ENCODE assay signal across 8 mouse cellular contexts in genomic region chr7:128297617-128298480, GRCm38 (mm10). TPM values are rescaled to one million over a fixed set of nuclear protein-coding genes. Genes with fewer than 3 reads are reported as not detected.
A peak's percentile ranks its signal among the peaks of the same experiment; 100 is the strongest.
DNase-seq lines count a peak whose midpoint lies in the region; ATAC-seq lines count a peak whose summit lies in the region.

Gene BC017158 (minus strand): TSS chr7:128298170.

- H3K9ac ChIP-seq in intestine, embryonic 15.5 days, result peak within 1 kb of the TSS; percentile 88

- H3K4me3 ChIP-seq in intestine, embryonic 15.5 days (replicated peaks), result peak within 1 kb of the TSS; percentile 72

- H3K27me3 ChIP-seq in intestine, embryonic 15.5 days (replicated peaks), result no peaks in the 10 kb centered on the region

- peak; percentile 94 for ATAC-seq in intestine, embryonic 15.5 days
- peak; percentile 59 for ATAC-seq in megakaryocyte-erythroid progenitor cell, adult 5-6 weeks (replicated peaks; ENCODE audit: low FRiP score, low TSS enrichment, poor library complexity, severe bottlenecking)

- peaks cover 18% of the 10 kb centered on the region for H3K4me1 ChIP-seq in intestine, embryonic 15.5 days (replicated peaks)

- WGBS in intestine, embryonic 15.5 days, result 1% methylated on average over 47 of the region's 47 CpGs

- no peaks in the 10 kb centered on the region for H3K9me3 ChIP-seq in intestine, embryonic 15.5 days

- H3K36me3 ChIP-seq in intestine, embryonic 15.5 days, result no peaks in the 10 kb centered on the region

- peak; percentile 78 to 96 for DNase-seq in adrenal gland, adult (ENCODE audit: inconsistent age in 2 of 2, low spot score in 1 of 2)
- DNase-seq in embryo, embryonic 10 days (ENCODE audit: low spot score), result peak; percentile 89
- peak; percentile 49 to 60 for DNase-seq in gastrocnemius, postnatal 36 days
- DNase-seq in left cerebral cortex, postnatal 14 days (ENCODE audit: low spot score in 2 of 2), result peak; percentile 48 to 78
- DNase-seq in right cerebral cortex, postnatal 14 days, result peak; percentile 59
- peak; percentile 61 to 69 for DNase-seq in urinary bladder, postnatal 4 days (ENCODE audit: low spot score in 2 of 2)

- peak within 1 kb of the TSS; percentile 63 for H3K4me2 ChIP-seq in intestine, embryonic 15.5 days (replicated peaks)

- intact Hi-C loops in gastrocnemius, postnatal 36 days (cut with DNase I), result loop anchor here (5.0 kb wide), 1 partner anchor 51 kb away; the partner anchor contains the start of gene Tgfb1i1
- intact Hi-C loops in left cerebral cortex, postnatal 14 days (cut with DNase I), result loop anchor here (5.0 kb wide), 1 partner anchor 51 kb away; the partner anchor contains the start of gene Tgfb1i1

- H3K27ac ChIP-seq in intestine, embryonic 15.5 days, result peak within 1 kb of the TSS; percentile 93

RNA-seq across cellular contexts. Expression of gene BC017158, which starts in this region (rescaled TPM):
- total RNA-seq in gastrocnemius, postnatal 36 days (2021), result 1 to 10 TPM; 2.5 to 2.6 TPM
- polyA plus RNA-seq in intestine, embryonic 15.5 days (2015; fragmentation: Nextera tagmentation; extraction: Ambion mirVana), result 43.0 and 51.0 TPM in 2 replicates
- total RNA-seq in left cerebral cortex, postnatal 14 days (2021), result 10 to 100 TPM; 23.4 to 24.5 TPM
- 82.5 and 95.0 TPM in 2 replicates for total RNA-seq in megakaryocyte-erythroid progenitor cell, adult 5-6 weeks (2014; fragmentation: Nextera tagmentation)
- 30.8 and 50.8 TPM in 2 replicates for total RNA-seq in megakaryocyte-erythroid progenitor cell, adult 5-6 weeks (2017)

Comparison
In these comparisons a context has a peak if more than half of its experiments do, and no peak if none do; other contexts are left out.
1. Peak in every context shown above with its lines: DNase-seq, ATAC-seq, H3K4me3 ChIP-seq and H3K27ac ChIP-seq.
2. RNA of gene BC017158 (total RNA-seq): 30.8 to 95.0 TPM in megakaryocyte-erythroid progenitor cell, adult 5-6 weeks and 23.4 to 24.5 TPM in left cerebral cortex, postnatal 14 days; 2.5 to 2.6 TPM in gastrocnemius, postnatal 36 days; every median in the first group is over 4 times any median in the second.